Mouse (Mus musculus): Measurements from ENCODE around the gene Isg20l2. TPM values are rescaled to one million over a fixed set of nuclear protein-coding genes. Genes with fewer than 3 reads are reported as not detected.

The Isg20l2 gene
- total and polyA plus RNA-seq, 3 experiments, result 15.8 to 67.3 (median 54.1) TPM

- DNase-seq (ENCODE audit: low spot score) (no peak), ATAC-seq (ENCODE audit: extremely low read depth, insufficient number of reproducible peaks, low FRiP score, poor library complexity, severe bottlenecking) (no peak)
- no peaks in the 10 kb centered on the region for H3K9me3 ChIP-seq (replicated peaks)
- H3K27me3 ChIP-seq (ENCODE audit: insufficient read depth, low read length), result peaks cover 54% of the 10 kb centered on the region
- H3K4me3 ChIP-seq (ENCODE audit: low read depth, low read length), result no peak overlapping the region
- TF ChIP-seq GATA1 (IDR thresholded peaks at IDR 0.05; ENCODE audit: borderline replicate concordance, low read length) (no peak), POLR2AphosphoS5 (IDR thresholded peaks at IDR 0.05; ENCODE audit: insufficient replicate concordance, low read depth, low read length) (no peak), TAL1 (conservative IDR thresholded peaks at IDR 0.05; ENCODE audit: low read depth, low read length) (no peak), GATA2 (IDR thresholded peaks at IDR 0.05; ENCODE audit: borderline replicate concordance, low read depth, low read length) (no peak), CTCF (IDR thresholded peaks at IDR 0.05; ENCODE audit: low read depth, low read length) (no peak)
- peaks cover 25% of the 10 kb centered on the region for H3K4me1 ChIP-seq (ENCODE audit: insufficient read depth, low read depth, low read length)
- H3K36me3 ChIP-seq (replicated peaks), result peaks cover 31% of the 10 kb centered on the region
Measured at GRCm38 (mm10) chr3:87947811-87948199, 17.7 kb downstream of the Isg20l2 start.

GRCm38 (mm10) chr3:87948378-87949265, 18.5 kb downstream of the Isg20l2 start, which contains the start of gene Crabp2:
Crabp2 (plus strand) TSS chr3:87948666.
- no peak for DNase-seq (ENCODE audit: low spot score)
- Histone ChIP-seq H3K27me3 (ENCODE audit: insufficient read depth, low read length) (peaks cover 62% of the 10 kb centered on the region), H3K4me3 (ENCODE audit: low read depth, low read length) (no peak within 1 kb of the TSS), H3K36me3 (replicated peaks) (peaks cover 23% of the 10 kb centered on the region), H3K4me1 (ENCODE audit: insufficient read depth, low read depth, low read length) (peaks cover 25% of the 10 kb centered on the region), H3K9me3 (replicated peaks) (no peaks in the 10 kb centered on the region)
- ATAC-seq (ENCODE audit: extremely low read depth, insufficient number of reproducible peaks, low FRiP score, poor library complexity, severe bottlenecking), result no peak
- TF ChIP-seq GATA2 (IDR thresholded peaks at IDR 0.05; ENCODE audit: borderline replicate concordance, low read depth, low read length) (no peak), POLR2AphosphoS5 (IDR thresholded peaks at IDR 0.05; ENCODE audit: insufficient replicate concordance, low read depth, low read length) (no peak), CTCF (IDR thresholded peaks at IDR 0.05; ENCODE audit: low read depth, low read length) (no peak)

GRCm38 (mm10) chr3:87949266-87949954, 19.3 kb downstream of the Isg20l2 start:
- Histone ChIP-seq H3K4me3 (ENCODE audit: low read depth, low read length) (no peak overlapping the region), H3K36me3 (replicated peaks) (peaks cover 15% of the 10 kb centered on the region), H3K4me1 (ENCODE audit: insufficient read depth, low read depth, low read length) (peaks cover 25% of the 10 kb centered on the region), H3K27me3 (ENCODE audit: insufficient read depth, low read length) (peaks cover 69% of the 10 kb centered on the region), H3K9me3 (replicated peaks) (no peaks in the 10 kb centered on the region)
- TF ChIP-seq POLR2AphosphoS5 (IDR thresholded peaks at IDR 0.05; ENCODE audit: insufficient replicate concordance, low read depth, low read length) (no peak), GATA1 (IDR thresholded peaks at IDR 0.05; ENCODE audit: borderline replicate concordance, low read length) (no peak), TAL1 (conservative IDR thresholded peaks at IDR 0.05; ENCODE audit: low read depth, low read length) (no peak), CTCF (IDR thresholded peaks at IDR 0.05; ENCODE audit: low read depth, low read length) (no peak), GATA2 (IDR thresholded peaks at IDR 0.05; ENCODE audit: borderline replicate concordance, low read depth, low read length) (no peak)
- ATAC-seq (ENCODE audit: extremely low read depth, insufficient number of reproducible peaks, low FRiP score, poor library complexity, severe bottlenecking) (no peak), DNase-seq (ENCODE audit: low spot score) (no peak)

- DNase-seq (ENCODE audit: low spot score), result no peak
- ATAC-seq (ENCODE audit: extremely low read depth, insufficient number of reproducible peaks, low FRiP score, poor library complexity, severe bottlenecking), result no peak
- no peak overlapping the region for H3K4me3 ChIP-seq (ENCODE audit: low read depth, low read length)
- peaks cover 9% of the 10 kb centered on the region for H3K36me3 ChIP-seq (replicated peaks)
- no peak for TF ChIP-seq POLR2AphosphoS5 (IDR thresholded peaks at IDR 0.05; ENCODE audit: insufficient replicate concordance, low read depth, low read length)
- TF ChIP-seq GATA2 (IDR thresholded peaks at IDR 0.05; ENCODE audit: borderline replicate concordance, low read depth, low read length), result no peak
- TF ChIP-seq GATA1 (IDR thresholded peaks at IDR 0.05; ENCODE audit: borderline replicate concordance, low read length), result no peak
- no peak for TF ChIP-seq CTCF (IDR thresholded peaks at IDR 0.05; ENCODE audit: low read depth, low read length)
- no peak for TF ChIP-seq TAL1 (conservative IDR thresholded peaks at IDR 0.05; ENCODE audit: low read depth, low read length)
- H3K9me3 ChIP-seq (replicated peaks), result no peaks in the 10 kb centered on the region
- H3K27me3 ChIP-seq (ENCODE audit: insufficient read depth, low read length), result peaks cover 74% of the 10 kb centered on the region
- peaks cover 25% of the 10 kb centered on the region for H3K4me1 ChIP-seq (ENCODE audit: insufficient read depth, low read depth, low read length)
Measured at GRCm38 (mm10) chr3:87949955-87950515, 19.9 kb downstream of the Isg20l2 start.

- ATAC-seq (ENCODE audit: extremely low read depth, insufficient number of reproducible peaks, low FRiP score, poor library complexity, severe bottlenecking) (no peak), DNase-seq (ENCODE audit: low spot score) (no peak)
- H3K36me3 ChIP-seq (replicated peaks), result no peaks in the 10 kb centered on the region
- no peaks in the 10 kb centered on the region for H3K9me3 ChIP-seq (replicated peaks)
- no peak overlapping the region for H3K4me3 ChIP-seq (ENCODE audit: low read depth, low read length)
- H3K27me3 ChIP-seq (ENCODE audit: insufficient read depth, low read length), result peaks cover 84% of the 10 kb centered on the region
- TF ChIP-seq POLR2AphosphoS5 (IDR thresholded peaks at IDR 0.05; ENCODE audit: insufficient replicate concordance, low read depth, low read length), result no peak
- no peak for TF ChIP-seq CTCF (IDR thresholded peaks at IDR 0.05; ENCODE audit: low read depth, low read length)
- no peak for TF ChIP-seq GATA2 (IDR thresholded peaks at IDR 0.05; ENCODE audit: borderline replicate concordance, low read depth, low read length)
- no peak for TF ChIP-seq GATA1 (IDR thresholded peaks at IDR 0.05; ENCODE audit: borderline replicate concordance, low read length)
- no peak for TF ChIP-seq TAL1 (conservative IDR thresholded peaks at IDR 0.05; ENCODE audit: low read depth, low read length)
- H3K4me1 ChIP-seq (ENCODE audit: insufficient read depth, low read depth, low read length), result peaks cover 14% of the 10 kb centered on the region
Measured at GRCm38 (mm10) chr3:87951946-87952345, 21.8 kb downstream of the Isg20l2 start.

GRCm38 (mm10) chr3:87952440-87952839, 22.3 kb downstream of the Isg20l2 start:
- peaks cover 83% of the 10 kb centered on the region for H3K27me3 ChIP-seq (ENCODE audit: insufficient read depth, low read length)
- H3K4me3 ChIP-seq (ENCODE audit: low read depth, low read length), result no peak overlapping the region
- peaks cover 11% of the 10 kb centered on the region for H3K4me1 ChIP-seq (ENCODE audit: insufficient read depth, low read depth, low read length)
- no peaks in the 10 kb centered on the region for H3K36me3 ChIP-seq (replicated peaks)
- no peak for ATAC-seq (ENCODE audit: extremely low read depth, insufficient number of reproducible peaks, low FRiP score, poor library complexity, severe bottlenecking)
- TF ChIP-seq GATA1 (IDR thresholded peaks at IDR 0.05; ENCODE audit: borderline replicate concordance, low read length) (no peak), CTCF (IDR thresholded peaks at IDR 0.05; ENCODE audit: low read depth, low read length) (no peak), GATA2 (IDR thresholded peaks at IDR 0.05; ENCODE audit: borderline replicate concordance, low read depth, low read length) (no peak), POLR2AphosphoS5 (IDR thresholded peaks at IDR 0.05; ENCODE audit: insufficient replicate concordance, low read depth, low read length) (no peak), TAL1 (conservative IDR thresholded peaks at IDR 0.05; ENCODE audit: low read depth, low read length) (no peak)
- DNase-seq (ENCODE audit: low spot score), result no peak
- no peaks in the 10 kb centered on the region for H3K9me3 ChIP-seq (replicated peaks)

Measured in G1E (cell line).